Mouse (Mus musculus) ES-E14 (cell line): ENCODE data around the gene Csnk1g2.

Experiments used
- CHD2 ChIP-seq: IDR thresholded peaks from 2 replicates; pipeline ENCODE4 v1.6.1; 2014; ENCODE audit warnings: mild to moderate bottlenecking, low read depth, low read length, inconsistent platforms
- HCFC1 ChIP-seq: IDR thresholded peaks from 2 replicates; pipeline ENCODE4 v1.6.1; 2012; ENCODE audit warnings: low read length, inconsistent platforms, borderline replicate concordance; ENCODE audit not compliant: insufficient read depth
- MAFK ChIP-seq: IDR thresholded peaks from 2 replicates; pipeline ENCODE4 v1.6.1; 2014; ENCODE audit warnings: mild to moderate bottlenecking, low read depth, low read length, inconsistent platforms; ENCODE audit not compliant: insufficient read depth
- ZC3H11A ChIP-seq: IDR thresholded peaks from 2 replicates; pipeline ENCODE4 v1.6.1; 2012; ENCODE audit warnings: low read depth, mild to moderate bottlenecking, inconsistent platforms, low read length, borderline replicate concordance
- ZNF384 ChIP-seq: IDR thresholded peaks from 2 replicates; pipeline ENCODE4 v1.6.1; 2012; ENCODE audit warnings: low read depth, low read length, inconsistent platforms

DNA sequence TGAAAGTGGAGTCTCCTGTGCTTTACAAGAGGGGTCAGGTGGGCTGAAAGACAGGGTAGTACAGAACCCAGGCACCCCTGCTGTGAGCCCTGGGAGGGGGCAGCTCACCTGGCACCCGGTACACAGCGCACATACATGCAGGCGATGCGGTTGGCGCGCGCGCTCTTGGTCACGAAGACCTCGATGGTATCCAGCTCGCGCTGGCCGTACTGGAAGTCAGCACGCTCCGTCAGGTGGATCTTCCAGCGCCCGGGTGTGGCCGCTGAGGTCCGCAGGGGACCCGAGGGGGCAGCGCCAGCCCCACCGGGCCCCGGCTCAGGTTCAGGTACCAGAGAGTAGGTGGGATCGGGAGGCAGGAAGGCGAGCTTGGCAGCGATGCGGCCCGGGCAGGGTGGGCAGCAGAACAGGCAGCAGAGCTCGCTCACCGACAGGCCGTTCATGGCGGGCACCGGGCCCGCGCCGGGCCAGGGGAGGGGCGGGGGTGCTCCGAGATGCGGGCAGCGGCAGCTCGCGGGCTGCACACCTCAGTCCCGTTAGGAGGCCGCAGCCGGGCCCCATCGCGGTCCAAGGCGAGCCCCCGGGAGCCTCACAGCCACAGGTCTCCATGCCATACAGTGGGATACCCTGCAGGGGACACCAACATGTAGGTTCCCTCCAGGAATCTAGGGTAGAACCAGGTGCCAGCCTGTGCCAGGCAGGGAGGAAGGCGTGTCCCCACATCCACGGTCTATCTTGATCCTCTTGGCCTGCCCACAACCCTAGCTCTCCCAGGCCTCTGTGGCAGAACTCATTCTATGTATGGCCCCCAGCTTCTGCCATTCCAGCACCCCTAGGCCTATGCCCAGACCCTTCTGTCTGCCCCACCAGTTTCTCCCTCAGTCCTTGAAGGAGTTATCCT lies 36.0 kb upstream of the Csnk1g2 start:
- no peak for TF ChIP-seq HCFC1
- no peak for TF ChIP-seq CHD2
- TF ChIP-seq ZC3H11A = no peak
- TF ChIP-seq ZNF384 = no peak
- TF ChIP-seq MAFK = no peak
